Mouse (Mus musculus) kidney, embryonic 14.5 days (tissue): ENCODE measurements at regions not wholly inside any gene's neighbourhood (a gene's known extent, or its start where the extent isn't known, plus 50 kb on each side); places are given as distances from the start of the nearest gene placed in this dataset.

Experiments
- ATAC-seq: fragments of 200-750 bp; cut with Nextera tagmentation; 2 replicates; pipeline ENCODE4 v1.8.0; 2017; ENCODE audit warnings: moderate number of reproducible peaks, mild to moderate bottlenecking, moderate TSS enrichment, moderate library complexity; ENCODE audit not compliant: low FRiP score, low TSS enrichment
- H3K27ac ChIP-seq: fragments of 300-500 bp; sonication (generic); 2 replicates; pipeline ENCODE4 v1.5.1; 2014; ENCODE audit warnings: low read depth, mild to moderate bottlenecking, low read length, moderate library complexity, mixed read lengths
- H3K27me3 ChIP-seq: fragments of 300-500 bp; sonication (generic); 2 replicates; pipeline ENCODE4 v1.6.1; 2014; ENCODE audit warnings: mild to moderate bottlenecking, low read length; ENCODE audit not compliant: control insufficient read depth, insufficient read depth
- H3K36me3 ChIP-seq: fragments of 300-500 bp; sonication (generic); 2 replicates; pipeline ENCODE4 v1.6.1; 2014; ENCODE audit warnings: low read length, mixed read lengths; ENCODE audit not compliant: control insufficient read depth, insufficient read depth
- H3K4me1 ChIP-seq: fragments of 300-500 bp; sonication (generic); 2 replicates; pipeline ENCODE4 v1.6.1; 2014; ENCODE audit warnings: low read length, mixed read lengths; ENCODE audit not compliant: control insufficient read depth, insufficient read depth
- H3K4me2 ChIP-seq: fragments of 300-500 bp; sonication (generic); replicated peaks from 2 replicates; pipeline ENCODE4 v1.6.1; 2014; ENCODE audit warnings: low read depth, mild to moderate bottlenecking, low read length
- H3K4me3 ChIP-seq: fragments of 300-500 bp; sonication (generic); 2 replicates; pipeline ENCODE4 v1.5.1; 2014; ENCODE audit warnings: mild to moderate bottlenecking, low read length
- H3K9ac ChIP-seq: fragments of 300-500 bp; sonication (generic); 2 replicates; pipeline ENCODE4 v1.6.1; 2014; ENCODE audit warnings: low read depth, mild to moderate bottlenecking, low read length, moderate library complexity
- H3K9me3 ChIP-seq: fragments of 300-500 bp; sonication (generic); 2 replicates; pipeline ENCODE4 v1.6.1; 2016; ENCODE audit warnings: low read length; ENCODE audit not compliant: control insufficient read depth
- WGBS: fragments of 180-500 bp; shearing (Covaris S2); extraction: QIAGEN DNeasy Blood & Tissue Kit; methylation state at CpG from one replicate; pipeline ENCODE4 v1.1.7; 2014; 5-methylcytosine and 5-hydroxymethylcytosine counted together

GRCm38 (mm10) chr5:77594719-77595118, 186.9 kb upstream of the Igfbp7 start:
- Histone ChIP-seq H3K4me3 (no peak overlapping the region), H3K9ac (no peak overlapping the region), H3K27ac (no peak overlapping the region), H3K4me1 (no peaks in the 10 kb centered on the region), H3K36me3 (no peaks in the 10 kb centered on the region), H3K9me3 (no peaks in the 10 kb centered on the region; the same call in 1 of the 2 replicates), H3K27me3 (no peaks in the 10 kb centered on the region), H3K4me2 (no peak overlapping the region)
- ATAC-seq: no peak
- WGBS: 92% methylated on average over 4 of the region's 4 CpGs

- Histone ChIP-seq H3K27ac (no peak overlapping the region), H3K9ac (no peak overlapping the region), H3K4me2 (no peak overlapping the region), H3K9me3 (no peaks in the 10 kb centered on the region; the same call in 1 of the 2 replicates), H3K27me3 (no peaks in the 10 kb centered on the region), H3K36me3 (no peaks in the 10 kb centered on the region), H3K4me1 (no peaks in the 10 kb centered on the region), H3K4me3 (no peak overlapping the region)
- WGBS: 91% methylated on average over 3 of the region's 3 CpGs
- no peak for ATAC-seq
Measured at GRCm38 (mm10) chr5:77589252-77589651, 181.4 kb upstream of the Igfbp7 start.

DNA sequence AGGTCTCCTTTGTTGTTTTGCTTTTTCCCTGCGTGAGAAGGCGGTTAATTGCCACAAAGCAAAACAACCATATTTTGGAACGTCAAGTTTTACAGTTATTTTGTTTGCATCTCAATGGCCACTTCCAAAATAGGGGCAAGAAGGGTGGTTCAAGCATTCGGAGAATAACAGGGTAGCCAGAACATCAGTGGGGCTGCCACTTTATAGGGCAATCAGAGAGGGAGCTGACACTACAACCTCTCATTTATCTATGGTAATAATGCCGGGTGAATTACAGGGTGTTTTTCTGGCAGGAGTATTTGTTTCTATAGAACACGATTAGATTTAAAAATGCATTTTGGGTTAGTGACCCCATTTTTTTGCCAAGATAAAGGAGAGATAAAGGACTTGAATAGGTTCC, 173.9 kb upstream of the Igfbp7 start:
- Histone ChIP-seq H3K9me3 (no peaks in the 10 kb centered on the region), H3K27me3 (no peaks in the 10 kb centered on the region), H3K4me2 (peak overlapping the region; percentile 36), H3K9ac (no peak overlapping the region), H3K27ac (peak overlapping the region; percentile 42; the same call in 1 of the 2 replicates), H3K4me1 (peaks cover 19% of the 10 kb centered on the region), H3K36me3 (no peaks in the 10 kb centered on the region), H3K4me3 (no peak overlapping the region)
- no peak for ATAC-seq
- WGBS: 10% methylated on average over 6 of the region's 6 CpGs

DNA sequence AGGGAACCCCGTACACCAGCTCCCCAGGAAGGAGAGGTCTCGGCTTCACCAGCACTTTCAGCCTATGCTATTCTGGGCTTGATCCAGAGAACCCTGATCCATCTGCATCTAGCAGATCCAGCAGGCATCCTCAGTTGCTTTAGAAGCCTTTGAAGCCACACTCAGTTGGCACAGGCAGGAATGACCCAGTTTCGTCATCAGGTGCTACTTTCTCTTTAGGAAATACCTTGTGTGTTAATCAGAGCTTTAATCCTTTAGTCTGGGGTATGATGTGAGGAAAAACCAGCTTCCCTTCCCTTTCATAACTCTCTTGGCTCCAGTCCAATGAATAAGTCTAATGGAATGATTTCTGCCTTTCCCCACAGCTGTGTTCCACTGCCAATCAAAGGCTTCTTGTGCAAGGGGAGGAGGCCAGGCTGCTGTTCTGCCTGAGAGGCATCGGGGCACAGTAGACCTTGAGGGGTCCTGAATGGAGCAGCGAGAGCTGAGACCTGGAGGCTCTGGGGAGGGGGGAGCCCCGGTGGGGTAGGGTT, 173.3 kb upstream of the Igfbp7 start:
- Histone ChIP-seq H3K27me3 (no peaks in the 10 kb centered on the region), H3K4me3 (no peak overlapping the region), H3K9ac (no peak overlapping the region; the same call in 1 of the 2 replicates), H3K4me1 (peaks cover 19% of the 10 kb centered on the region), H3K9me3 (no peaks in the 10 kb centered on the region), H3K4me2 (peak overlapping the region; percentile 36), H3K27ac (peak overlapping the region; percentile 62; the same call in 1 of the 2 replicates), H3K36me3 (no peaks in the 10 kb centered on the region)
- 29% methylated on average over 6 of the region's 6 CpGs for WGBS
- ATAC-seq: peak; percentile 74

DNA sequence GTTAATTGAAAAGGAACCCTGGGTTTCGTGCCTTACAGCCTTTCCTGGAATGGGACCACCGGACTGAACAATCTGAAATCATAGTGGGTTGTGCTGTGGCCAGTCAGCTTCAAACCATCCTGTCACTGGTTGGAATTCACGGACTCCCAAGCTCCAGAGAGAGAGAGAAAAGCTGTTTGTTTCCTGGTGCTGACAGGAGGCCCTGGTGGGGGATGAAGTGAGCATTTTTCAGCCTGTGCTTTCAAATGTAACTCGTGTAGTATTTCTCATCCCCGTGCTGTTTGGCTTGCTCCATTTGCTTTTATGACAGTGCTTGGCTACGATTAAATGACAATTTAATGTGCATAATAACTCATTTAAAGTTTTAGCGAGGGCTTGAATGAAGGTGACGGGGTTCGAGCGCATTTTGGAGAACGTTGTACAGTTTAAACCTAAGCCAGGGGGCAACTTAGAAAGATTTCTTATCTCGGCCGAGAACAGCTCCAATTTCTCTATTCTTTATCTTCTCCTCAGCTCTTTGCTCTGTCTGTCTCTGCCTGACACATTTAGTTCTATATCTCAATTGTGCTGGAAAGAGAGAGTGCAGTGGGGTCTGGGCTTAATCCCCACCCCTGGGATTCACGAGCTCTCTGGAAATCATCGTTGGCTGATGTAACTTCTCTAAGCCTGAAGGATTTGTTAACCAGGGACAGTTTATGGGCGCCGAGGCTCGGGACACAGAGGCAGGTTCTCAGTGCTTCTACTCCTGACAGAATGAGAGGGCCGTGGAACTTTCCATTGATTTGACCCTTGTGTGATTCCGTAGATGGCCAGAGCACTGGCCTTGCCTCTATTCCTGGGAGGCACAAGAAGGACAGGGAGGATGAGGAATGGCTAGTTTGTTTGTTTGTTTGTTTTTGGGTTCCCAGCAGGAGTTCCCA, 172.2 kb upstream of the Igfbp7 start:
- Histone ChIP-seq H3K27me3 (no peaks in the 10 kb centered on the region), H3K4me3 (no peak overlapping the region), H3K4me1 (peaks cover 19% of the 10 kb centered on the region), H3K9me3 (no peaks in the 10 kb centered on the region), H3K9ac (no peak overlapping the region), H3K36me3 (no peaks in the 10 kb centered on the region), H3K4me2 (peak overlapping the region; percentile 30), H3K27ac (peak overlapping the region; percentile 62)
- WGBS: 12% methylated on average over 20 of the region's 20 CpGs
- peak; percentile 69 for ATAC-seq

GRCm38 (mm10) chr5:77576881-77577280, 169.0 kb upstream of the Igfbp7 start:
- H3K27me3 ChIP-seq: no peaks in the 10 kb centered on the region
- ATAC-seq: no peak
- H3K4me1 ChIP-seq: peaks cover 19% of the 10 kb centered on the region
- H3K9ac ChIP-seq: no peak overlapping the region
- no peaks in the 10 kb centered on the region for H3K36me3 ChIP-seq
- WGBS: 89% methylated on average over 5 of the region's 5 CpGs
- H3K27ac ChIP-seq: no peak overlapping the region
- H3K9me3 ChIP-seq: no peaks in the 10 kb centered on the region
- no peak overlapping the region for H3K4me3 ChIP-seq
- H3K4me2 ChIP-seq: no peak overlapping the region

- 77% methylated on average over 8 of the region's 8 CpGs for WGBS
Measured at GRCm38 (mm10) chr5:77575780-77576179, 167.9 kb upstream of the Igfbp7 start.

DNA sequence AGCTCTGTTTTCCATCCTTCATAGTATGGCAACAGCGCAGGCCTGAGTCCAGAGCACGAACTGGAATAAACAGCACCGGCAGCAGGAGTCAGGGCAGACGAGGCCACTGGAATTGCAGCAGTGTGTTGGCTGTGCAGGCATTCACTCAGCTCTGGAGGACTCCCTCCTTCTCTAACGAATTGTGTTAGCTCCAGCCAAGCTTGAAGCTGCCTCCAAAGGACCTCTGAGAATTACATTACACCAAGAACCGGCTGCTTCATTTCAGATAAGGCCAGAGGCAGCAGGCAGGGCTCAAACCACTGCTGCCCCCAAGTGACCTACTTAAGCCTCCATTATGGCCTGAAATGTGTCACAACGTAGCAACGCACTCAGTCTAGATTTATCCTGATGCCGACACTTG, 162.5 kb upstream of the Igfbp7 start:
- WGBS: 52% methylated on average over 9 of the region's 9 CpGs
- Histone ChIP-seq H3K4me3 (no peak overlapping the region), H3K27me3 (no peaks in the 10 kb centered on the region), H3K36me3 (no peaks in the 10 kb centered on the region), H3K27ac (no peak overlapping the region), H3K4me2 (no peak overlapping the region), H3K9ac (no peak overlapping the region), H3K9me3 (no peaks in the 10 kb centered on the region), H3K4me1 (no peaks in the 10 kb centered on the region)
- peak; percentile 28; the same call in 1 of the 2 replicates for ATAC-seq

More at GRCm38 (mm10) chr5:77575780-77576179, 167.9 kb upstream of the Igfbp7 start:
- H3K36me3 ChIP-seq: no peaks in the 10 kb centered on the region
- no peak overlapping the region for H3K9ac ChIP-seq
- no peaks in the 10 kb centered on the region for H3K27me3 ChIP-seq
- H3K4me3 ChIP-seq: no peak overlapping the region
- no peaks in the 10 kb centered on the region for H3K9me3 ChIP-seq
- no peak overlapping the region for H3K27ac ChIP-seq
- ATAC-seq: no peak
- H3K4me2 ChIP-seq: no peak overlapping the region
- H3K4me1 ChIP-seq: peaks cover 8% of the 10 kb centered on the region

DNA sequence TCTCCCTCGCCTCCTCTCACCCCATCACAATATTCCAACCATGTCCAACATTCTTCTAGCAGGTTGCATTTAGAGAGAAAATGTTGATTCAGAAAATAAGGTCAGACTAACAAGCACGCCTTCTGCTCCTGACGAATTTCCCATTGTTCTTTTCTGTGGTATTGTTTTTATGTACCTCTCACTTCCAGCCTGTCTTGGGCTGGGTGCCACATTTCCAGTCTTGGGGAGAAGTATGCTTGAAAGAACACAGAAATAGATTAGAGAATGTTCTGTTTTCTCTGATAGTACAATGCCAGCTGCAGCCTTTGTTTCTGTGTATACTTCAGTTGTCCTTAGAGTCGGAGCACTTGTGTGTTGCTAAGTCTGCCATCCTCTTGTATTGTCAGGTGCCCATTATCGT, 160.3 kb upstream of the Igfbp7 start:
- H3K4me3 ChIP-seq: no peak overlapping the region
- no peaks in the 10 kb centered on the region for H3K36me3 ChIP-seq
- H3K27me3 ChIP-seq: no peaks in the 10 kb centered on the region
- H3K27ac ChIP-seq: no peak overlapping the region
- H3K9ac ChIP-seq: no peak overlapping the region
- WGBS: 83% methylated on average over 5 of the region's 5 CpGs
- H3K9me3 ChIP-seq: no peaks in the 10 kb centered on the region
- no peak overlapping the region for H3K4me2 ChIP-seq
- ATAC-seq: no peak
- H3K4me1 ChIP-seq: no peaks in the 10 kb centered on the region
